Mouse (Mus musculus) heart, adult 11 months (tissue): ENCODE measurements at regions not wholly inside any gene's neighbourhood (a gene's known extent, or its start where the extent isn't known, plus 50 kb on each side); places are given as distances from the start of the nearest gene placed in this dataset.

Source experiments
- DNase-seq: peaks from one replicate; pipeline ENCODE4 v3.0.0; 2022

DNA sequence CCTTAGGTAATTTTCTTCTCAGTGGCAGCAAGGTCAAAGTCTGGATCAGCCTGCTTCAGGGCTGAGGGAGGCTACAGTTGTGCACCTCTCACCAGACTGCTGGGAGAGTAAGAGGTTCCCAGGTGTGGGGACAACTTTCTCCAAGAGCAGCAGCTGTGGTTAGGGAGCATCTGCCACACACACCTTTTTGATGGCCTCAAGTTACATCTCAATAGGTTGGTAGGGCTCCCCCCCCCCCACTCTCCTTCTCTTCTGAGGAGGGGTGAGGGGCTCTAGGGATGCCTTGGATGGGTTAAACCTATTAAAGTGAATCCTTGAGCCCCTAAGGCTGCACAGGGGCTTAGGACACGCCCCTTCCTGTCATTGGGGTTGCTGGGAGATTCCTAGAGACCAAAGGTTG, 94.7 kb upstream of the Ccnd1 start:
- DNase-seq: no peak

DNA sequence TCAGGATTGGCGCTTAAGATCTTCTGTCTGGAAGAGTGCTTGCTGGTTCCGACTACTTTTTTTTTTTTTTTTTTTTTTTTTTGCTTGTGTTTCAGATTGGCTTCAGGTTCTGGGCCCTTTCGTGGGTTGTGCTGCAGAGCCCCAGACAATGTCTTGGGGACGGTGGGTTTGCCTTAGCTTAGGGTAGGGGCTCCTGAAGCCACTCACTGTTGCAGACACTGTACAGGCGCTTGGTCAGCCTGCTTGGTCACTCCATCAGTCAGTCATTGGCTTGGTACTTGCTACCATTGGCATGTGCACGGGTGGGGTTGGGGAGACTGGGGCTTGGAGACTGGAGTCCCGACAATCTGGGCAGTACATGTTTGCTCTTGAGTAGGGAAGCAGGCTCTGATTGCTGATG, 91.5 kb upstream of the Ccnd1 start:
- DNase-seq: no peak

DNA sequence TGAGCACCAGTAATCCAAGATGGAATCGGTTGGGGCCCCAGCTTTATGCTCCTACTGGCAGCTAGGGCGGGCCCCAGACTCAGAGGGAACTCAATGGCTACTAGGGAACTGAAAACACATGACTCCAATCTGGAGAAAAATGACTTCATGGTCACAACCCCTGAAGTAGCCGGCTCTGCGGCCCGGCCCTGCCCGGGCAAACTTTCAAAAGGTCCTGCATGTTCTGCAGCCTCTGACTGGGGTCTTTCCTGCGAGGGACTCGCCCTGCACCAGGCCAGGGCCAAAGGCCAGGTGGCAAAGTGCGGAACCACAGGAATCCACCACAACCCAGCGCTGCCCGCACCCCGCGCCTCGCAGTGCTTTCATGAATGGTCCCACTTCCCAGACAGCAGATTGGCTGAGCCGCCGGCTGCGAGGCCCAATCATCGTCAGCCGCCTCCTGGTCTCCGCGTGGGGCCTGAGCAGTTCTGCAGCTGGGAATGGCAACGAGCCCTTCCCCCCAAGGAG, 91.0 kb upstream of the Ccnd1 start:
- DNase-seq: peak; percentile 100

DNA sequence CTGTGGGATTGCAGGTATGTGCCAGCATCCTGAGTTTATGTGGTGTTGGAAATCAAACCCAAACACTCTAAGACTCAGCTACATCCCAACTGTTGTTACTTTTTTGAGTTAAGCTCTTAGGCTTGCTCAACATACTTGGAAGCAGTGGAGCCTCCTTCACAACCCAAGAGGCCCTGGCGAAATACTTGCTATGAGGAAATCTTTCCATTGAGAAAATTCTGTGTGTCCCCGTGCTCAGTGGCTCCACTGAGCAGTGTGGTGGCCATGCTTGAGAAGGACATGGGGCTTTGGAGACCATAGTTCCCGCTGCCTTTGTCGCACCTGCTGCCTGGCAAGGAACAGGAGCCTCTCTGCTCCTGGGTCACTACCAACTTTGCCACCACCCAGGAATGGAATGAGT, 89.9 kb upstream of the Ccnd1 start:
- DNase-seq: no peak

DNA sequence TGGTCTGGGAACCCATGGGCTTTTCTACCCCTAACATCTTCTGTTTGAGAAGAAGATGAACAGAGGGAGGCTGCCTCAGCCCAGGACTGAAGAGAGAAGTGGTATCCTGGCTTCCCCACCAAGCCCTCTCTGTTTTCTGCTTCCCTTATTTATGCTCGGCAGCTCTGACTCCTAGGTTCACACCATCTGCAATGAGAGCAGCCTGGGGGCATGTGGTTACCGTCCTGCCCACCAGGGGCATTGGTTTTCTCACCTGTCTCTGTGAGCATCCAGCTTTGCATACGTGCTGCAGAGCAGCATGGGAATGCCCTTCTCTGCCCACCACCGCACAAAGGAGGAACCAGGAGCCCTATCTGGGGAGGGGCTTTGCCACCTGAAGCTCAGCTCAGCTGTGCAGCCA, 89.4 kb upstream of the Ccnd1 start:
- DNase-seq: no peak

DNA sequence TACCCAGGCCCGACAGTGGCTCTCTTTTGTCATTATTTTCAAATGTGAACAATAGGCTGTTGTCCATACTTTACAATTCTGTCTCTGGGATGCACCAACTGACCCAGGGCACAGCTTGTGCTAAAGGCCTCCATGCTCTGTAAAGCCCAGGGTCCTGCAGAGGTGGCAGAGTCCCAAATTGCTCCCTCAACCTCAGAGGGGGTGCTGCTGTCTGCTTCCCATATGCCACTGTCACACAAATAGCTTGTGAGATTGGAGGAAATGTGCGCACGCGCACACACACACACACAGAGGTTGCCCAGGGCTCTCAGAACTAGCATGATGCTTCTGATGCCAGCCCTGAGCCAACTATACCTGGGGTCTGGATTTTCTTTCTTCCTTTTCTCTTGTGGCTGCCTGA, 87.3 kb upstream of the Ccnd1 start:
- no peak for DNase-seq

DNA sequence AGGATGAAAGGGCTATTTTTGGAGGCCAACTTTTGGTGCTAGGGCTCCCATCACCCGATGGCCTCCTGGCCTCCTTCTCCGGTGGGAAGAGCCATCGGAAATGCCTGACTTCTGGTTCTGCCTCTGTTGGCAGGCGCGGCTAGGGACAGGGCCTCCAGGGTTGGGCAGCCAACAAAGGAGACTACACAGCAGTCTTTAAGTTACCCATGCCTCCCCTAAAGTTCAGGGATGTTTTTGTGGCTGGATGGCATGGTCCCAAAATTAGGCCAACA, 86.2 kb upstream of the Ccnd1 start:
- DNase-seq: peak; percentile 98

DNA sequence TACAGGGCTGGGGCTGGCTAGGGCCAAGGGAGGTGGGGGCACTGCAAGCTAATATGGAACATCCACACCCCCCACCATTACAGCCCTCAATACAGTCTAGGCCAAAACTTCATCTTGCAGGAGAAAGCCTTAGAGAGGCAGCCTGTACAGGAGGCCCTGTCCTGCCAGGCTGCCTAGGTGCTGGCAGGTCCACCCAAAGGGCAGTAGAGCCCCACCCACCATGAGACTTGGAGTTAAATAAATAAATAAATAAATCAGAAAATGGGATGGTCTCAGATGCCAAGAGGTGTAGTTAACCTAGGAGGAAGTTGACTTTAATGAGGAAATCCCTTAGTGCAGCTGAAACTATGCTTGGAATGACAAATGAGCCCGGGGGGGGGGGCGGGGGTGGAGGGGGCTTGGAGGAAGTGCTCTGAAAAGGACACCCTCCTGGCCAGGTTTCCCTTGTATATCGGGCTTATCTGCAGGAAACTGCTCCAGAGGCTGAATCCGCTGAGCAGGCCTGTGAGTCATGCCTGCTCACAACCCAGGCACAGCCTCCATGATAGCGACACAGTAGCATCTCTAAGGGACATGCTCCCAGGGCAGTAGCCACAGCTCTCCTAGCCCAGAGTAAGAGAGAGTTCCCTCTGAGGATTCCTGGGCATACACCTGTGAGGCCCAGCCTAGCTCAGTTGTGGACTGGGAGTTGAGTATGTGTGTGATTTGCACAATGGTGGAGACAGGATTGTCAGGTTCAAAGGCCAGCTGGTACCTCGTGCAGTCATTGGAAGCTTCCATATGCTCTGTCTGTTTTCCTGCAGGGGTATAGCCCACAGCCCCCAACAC, 85.7 kb upstream of the Ccnd1 start:
- peak; percentile 98 for DNase-seq

DNA sequence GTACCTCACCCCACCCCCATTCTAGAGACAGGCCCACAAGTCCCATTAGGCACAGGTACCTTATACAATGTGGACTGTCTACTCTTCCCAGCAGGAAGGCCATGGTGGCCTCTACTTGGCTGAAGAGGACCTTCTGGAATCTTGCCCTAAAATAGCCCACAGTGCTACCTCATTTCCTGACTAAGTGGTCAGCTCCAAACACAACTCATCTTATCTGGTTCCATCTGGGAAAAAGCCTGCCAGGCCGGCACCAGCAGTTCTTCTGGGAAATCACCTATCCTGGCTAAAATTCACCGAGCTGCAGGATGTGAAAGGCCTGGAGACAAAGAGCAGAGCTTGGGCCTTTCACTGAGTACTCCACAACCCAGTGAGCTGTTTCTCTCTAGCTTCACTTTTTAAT, 84.9 kb upstream of the Ccnd1 start:
- DNase-seq: peak; percentile 96

DNA sequence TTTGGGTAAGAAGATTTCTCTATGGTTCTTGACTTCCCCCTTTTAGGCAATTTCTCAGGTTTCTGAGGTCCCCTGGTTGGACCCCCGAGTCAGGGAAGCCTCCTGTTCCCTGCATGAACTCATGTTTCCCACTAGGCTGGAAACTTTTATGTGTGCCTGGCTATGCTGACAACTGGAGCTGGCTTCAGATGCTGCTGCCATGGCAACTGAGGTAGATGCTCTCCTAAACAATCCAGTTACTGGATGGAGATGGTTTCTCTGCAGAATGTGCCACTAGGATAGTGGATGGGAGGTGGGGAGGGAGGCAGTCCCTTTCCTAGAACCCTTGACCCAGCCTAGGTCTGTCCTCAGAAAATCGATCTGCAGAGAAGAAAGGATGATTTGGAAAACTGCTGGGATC, 79.4 kb upstream of the Ccnd1 start:
- DNase-seq: no peak

DNA sequence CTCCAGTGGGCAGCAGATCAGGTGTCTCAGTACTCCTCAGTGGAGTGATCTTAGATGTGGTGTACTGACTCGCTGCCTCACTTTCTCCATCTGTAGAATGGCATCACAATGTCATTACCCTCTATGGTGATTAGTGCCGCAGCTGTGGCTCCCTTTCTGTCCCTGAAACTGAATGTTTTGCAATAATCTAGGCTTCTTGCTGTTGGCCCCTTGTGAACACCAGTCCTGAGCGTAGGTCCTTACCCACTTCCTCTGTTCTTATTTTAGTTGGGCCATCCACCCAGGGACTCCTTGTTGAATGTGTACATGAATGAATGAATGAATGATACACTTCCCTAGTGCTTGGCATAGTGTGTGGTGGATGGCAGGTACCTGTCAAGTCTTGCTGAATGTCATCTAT, 78.4 kb upstream of the Ccnd1 start:
- no peak for DNase-seq

DNA sequence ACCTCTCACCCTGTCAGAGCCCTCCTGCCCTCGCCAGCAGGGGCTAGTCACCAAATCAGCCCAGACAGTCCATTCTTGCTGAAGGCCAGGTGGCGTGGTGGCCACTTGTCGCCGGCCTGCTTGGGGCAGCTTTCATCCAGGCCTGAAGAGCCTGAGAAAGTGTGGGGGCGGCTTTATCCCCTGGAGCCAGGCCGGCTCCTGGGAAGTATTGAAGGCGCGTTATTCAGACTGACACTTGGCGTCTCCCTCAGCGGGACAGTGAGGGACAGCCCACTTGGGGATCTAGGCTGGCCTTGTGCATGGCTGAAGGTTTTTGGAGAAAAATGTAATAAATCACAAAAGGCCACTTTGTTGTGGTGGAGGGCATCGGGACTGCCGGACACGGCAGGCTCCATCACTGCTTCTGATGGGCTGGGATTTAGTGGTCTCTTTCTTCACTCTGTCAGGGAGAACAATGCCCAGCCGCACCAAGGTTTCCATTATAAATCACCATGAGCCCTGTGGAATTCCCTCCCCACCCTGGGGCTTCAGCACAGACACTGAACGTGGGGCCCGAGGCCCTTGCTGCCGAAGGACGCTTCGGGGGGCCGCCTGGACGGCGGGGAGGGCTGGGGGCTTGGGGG, 75.8 kb upstream of the Ccnd1 start:
- DNase-seq: no peak

DNA sequence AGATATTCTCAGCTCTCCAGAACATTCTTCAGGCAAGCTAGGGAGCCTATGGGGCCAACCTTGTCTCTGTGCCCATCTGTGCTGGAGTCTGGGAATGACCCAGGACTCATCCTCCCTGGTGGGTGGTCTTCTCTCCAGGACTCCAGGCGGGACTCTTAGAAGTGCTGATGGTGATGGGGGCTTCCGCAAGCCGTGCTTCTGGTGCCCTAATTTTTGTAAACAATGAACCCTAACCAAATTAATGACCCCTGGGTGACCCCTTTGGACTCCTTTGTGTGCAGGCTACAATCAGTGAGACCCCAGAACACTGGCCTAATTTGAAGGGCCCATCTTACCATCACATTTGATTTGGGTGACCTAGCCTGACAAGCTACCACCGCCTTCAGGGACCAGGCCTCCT, 71.0 kb upstream of the Ccnd1 start:
- DNase-seq: no peak

DNA sequence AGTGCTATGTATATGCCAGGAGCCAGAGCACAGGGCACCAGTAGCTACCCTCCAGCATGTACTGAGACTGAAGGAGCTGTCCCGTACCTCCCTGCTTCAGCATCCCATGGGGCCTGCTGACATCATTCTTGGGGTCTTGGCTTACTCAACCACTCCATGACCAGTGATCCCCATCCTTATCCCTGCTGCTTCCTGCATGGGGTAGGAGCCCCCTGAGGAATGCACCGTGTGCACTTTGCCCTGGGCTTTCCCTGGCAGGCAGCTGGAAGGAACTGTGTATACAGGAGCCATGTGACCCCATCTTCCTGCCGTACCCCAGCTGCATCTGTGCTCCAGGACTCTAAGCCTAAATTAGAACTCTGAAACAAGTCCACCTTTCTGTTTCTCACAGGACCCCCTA, 70.3 kb upstream of the Ccnd1 start:
- DNase-seq: no peak

DNA sequence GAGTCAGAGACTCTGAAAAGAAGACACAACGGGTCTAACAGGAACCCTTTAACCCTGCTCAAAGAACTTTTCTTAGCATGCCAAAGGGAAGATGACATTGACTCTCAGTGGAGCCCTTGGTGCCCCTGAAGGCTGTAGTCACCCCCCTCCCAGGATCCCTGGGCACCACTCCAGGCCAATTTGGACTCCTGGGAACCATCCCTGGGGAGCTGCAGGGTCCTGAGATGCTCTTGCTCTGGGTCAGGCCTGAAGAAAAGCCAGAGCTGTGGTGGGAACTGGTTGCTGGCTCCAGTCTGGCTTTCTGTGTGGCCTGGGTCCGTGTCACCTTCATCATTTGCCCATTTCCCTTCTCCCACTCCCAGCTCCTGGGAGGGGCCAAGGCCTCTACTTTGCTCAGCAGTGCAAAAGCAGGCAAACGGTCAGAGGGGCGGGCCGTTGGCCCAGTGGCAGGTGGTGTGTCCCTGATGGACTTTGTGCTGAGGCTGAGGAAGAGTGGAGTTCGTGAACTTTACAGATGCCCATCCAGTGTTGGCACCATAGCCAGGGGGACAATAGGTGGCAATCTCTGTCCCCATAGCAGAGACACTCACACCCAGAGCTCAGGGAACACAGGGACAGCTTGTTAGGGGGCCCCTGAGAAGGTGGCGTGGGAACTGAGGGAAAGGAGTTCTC, 69.1 kb upstream of the Ccnd1 start:
- peak; percentile 92 for DNase-seq

DNA sequence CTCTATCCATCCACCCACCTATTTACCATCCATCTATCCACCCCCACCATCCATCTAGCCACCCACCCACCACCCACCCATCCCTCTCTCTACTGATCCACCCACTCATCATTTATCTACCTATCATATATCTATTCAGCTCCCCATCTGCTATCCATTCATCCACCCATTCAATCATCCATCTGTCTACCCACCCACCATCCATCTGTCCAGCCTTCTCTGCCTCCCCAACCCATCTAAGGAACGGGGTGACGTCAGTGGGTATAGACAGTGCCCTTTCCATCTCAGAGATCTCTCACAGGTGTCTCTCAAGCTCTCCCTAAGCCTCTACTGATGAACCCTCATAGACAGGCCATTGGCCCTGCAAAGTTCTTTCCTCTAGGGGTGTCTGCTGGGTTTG, 67.5 kb upstream of the Ccnd1 start:
- no peak for DNase-seq

DNA sequence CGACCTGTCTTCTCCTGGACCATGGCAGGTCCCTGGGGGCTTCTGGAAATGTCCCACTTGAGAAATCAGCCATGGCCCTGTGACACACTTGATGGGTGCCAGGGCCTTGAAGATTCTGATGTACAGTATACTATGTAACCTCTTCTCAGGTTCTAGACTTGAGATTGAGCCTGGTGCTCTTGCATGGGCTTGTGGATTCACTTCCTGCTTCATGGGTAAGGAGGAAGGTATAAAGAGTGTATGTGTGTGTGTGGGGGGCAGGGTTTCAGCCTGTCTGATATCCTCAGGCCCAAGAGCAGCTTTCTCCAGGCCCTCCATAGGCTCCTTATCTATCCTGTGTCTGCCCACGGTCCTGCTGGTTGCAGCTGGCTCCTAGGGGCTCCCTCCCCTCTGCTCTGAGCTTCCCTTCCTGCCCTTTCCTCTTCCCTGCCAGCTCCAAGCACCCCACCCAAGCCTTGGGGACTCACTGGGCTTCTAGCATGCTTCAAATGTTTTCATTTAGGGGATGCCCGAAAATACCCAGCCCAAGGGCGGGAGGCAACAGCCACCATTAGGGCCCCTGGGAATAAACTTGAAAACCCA, 61.9 kb upstream of the Ccnd1 start:
- peak; percentile 94 for DNase-seq

DNA sequence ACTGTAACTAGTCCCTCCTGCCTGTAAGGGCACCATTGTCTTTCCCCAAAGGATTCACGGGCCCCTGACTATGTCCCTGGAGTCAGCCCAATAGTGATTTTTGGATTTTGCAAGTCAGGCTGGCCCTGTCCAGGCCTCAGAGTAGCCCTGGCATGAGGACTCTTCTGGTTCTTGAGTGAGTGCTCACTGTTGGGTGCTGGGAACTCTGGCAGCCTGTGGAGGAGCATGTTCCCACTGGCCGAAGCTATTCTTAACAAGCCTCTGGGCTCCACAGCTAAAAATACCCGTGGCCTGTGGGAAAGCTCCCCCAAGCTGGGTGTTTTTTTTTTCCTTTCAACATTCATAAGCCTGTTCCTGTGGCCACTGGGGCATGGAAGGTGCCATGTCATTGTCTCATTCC, 60.0 kb upstream of the Ccnd1 start:
- peak; percentile 96 for DNase-seq

DNA sequence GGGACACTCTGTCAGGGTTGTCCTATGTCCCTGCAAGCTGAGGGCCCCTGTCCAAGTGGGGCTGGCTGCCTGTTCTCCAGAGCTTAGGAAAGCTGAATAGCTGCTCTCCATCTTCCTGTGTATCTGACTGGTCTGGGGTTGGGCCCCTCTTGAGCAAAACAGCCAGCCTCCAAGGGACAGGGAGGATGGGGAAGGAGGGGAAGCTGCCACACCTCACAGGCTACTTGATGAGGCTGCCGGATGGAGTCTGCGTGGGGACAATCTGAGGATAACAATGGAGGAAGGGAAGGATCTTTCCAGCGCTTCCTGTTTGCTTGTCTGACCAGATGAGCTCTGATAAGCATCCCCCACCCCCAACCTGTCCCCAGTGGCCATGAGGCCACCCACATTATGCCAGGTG, 57.1 kb upstream of the Ccnd1 start:
- DNase-seq: peak; percentile 97

DNA sequence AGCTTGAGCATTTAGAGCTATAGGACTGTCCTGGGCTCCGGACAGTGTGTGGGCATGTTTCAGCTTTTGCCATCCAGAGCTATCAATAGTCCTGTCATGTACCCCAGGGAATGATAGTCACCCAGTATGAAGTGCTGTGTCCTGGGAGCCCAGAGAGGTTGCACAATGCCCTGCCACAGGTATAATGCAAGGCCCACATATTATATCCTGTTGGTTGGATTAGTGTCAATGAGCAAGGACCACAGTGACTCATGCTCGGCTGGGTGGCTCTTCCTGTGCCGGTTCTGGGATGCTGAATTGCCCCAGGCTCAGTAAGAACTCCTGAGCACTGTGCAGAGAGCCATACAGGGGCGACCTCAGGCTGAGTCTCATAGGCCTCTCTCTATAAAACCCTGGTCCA, 54.5 kb upstream of the Ccnd1 start:
- DNase-seq: no peak

DNA sequence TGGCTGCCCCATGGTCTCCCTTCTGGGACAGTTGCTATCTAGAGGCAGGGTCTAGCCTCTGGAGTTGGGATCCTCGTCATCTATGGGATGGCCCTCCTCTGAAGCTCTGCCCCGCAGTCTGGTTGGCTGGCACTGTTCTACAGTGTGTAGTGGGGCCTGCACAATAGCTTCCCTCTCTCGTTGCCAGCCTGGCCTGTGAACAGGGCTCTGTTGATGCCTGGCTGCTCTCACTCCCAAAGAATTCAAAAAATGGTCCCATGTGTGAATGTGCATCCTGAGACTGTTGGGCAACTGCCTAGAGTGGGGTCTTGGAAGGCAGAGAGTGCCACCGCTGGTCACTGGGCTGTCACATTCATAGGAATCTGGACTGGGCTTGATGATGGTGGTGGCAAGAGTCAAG, 53.8 kb upstream of the Ccnd1 start:
- no peak for DNase-seq

DNA sequence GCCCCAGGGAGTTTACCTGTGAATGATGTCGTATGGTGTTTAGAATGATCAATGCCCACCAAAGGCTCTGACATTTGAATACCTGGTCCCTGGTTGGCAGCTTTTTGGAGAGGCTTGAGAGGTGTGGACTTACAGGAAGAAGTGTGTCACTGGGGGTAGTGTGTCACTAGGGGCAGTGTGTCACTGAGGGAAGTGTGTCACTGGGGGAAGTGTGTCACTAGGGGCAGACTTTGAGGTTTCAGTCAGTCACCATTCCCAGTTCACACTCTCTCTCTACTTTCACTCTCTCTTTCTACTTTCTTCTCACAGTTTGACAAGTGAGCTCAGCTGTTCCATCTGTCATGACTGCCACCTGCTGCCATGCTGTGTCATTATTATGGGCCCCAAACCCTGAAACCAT, 52.0 kb upstream of the Ccnd1 start:
- DNase-seq: no peak
